Mouse (Mus musculus) right cerebral cortex, adult 2 months (tissue): ENCODE measurements around the gene Med11.
"Not testable (repeated sequence)": the region's sequence is repeated elsewhere in the genome, so short reads cannot be mapped to it uniquely, and the experiment has no call there.

ENCODE experiments used
- DNase-seq, 2 experiments: peaks; one replicate each; pipeline ENCODE4 v3.0.0; 2021 to 2022; ENCODE audit warnings: low spot score in 2 of 2

The Med11 gene

GRCm38 (mm10) chr11:70446756-70447155 is 5.0 kb upstream of the Med11 start:
- no peak for DNase-seq

GRCm38 (mm10) chr11:70447373-70447772 is 4.3 kb upstream of the Med11 start:
- DNase-seq, result no peak

- no peak for DNase-seq
Observed at GRCm38 (mm10) chr11:70450926-70451325, 793 bp upstream of the Med11 start.

GRCm38 (mm10) chr11:70453261-70454044 is 1.7 kb downstream of the Med11 start:
- DNase-seq, result no peak

- DNase-seq, result no peak
Observed at GRCm38 (mm10) chr11:70458688-70459600, 7.2 kb downstream of the Med11 start, which contains the start of gene Zmynd15. Gene Zmynd15 (plus strand): TSS chr11:70459433.

GRCm38 (mm10) chr11:70459601-70460101 is 7.9 kb downstream of the Med11 start, which contains the start of gene Cxcl16:
Gene Cxcl16 (minus strand): TSS chr11:70459984.
- DNase-seq, result no peak

GRCm38 (mm10) chr11:70463970-70464369 is 12.3 kb downstream of the Med11 start:
- DNase-seq, result no peak

- no peak for DNase-seq
Observed at GRCm38 (mm10) chr11:70465211-70465610, 13.5 kb downstream of the Med11 start.

- DNase-seq, result no peak
Observed at GRCm38 (mm10) chr11:70465824-70466223, 14.1 kb downstream of the Med11 start.

GRCm38 (mm10) chr11:70467902-70468619 is 16.3 kb downstream of the Med11 start:
- DNase-seq, result no peak

- no peak for DNase-seq
Observed at GRCm38 (mm10) chr11:70469764-70470163, 18.0 kb downstream of the Med11 start.

GRCm38 (mm10) chr11:70472716-70473115 is 21.0 kb downstream of the Med11 start:
- DNase-seq, result no peak

- DNase-seq, result not testable (repeated sequence)
Observed at GRCm38 (mm10) chr11:70473291-70473690, 21.6 kb downstream of the Med11 start.

- DNase-seq, result no peak
Observed at GRCm38 (mm10) chr11:70474872-70475534, 23.3 kb downstream of the Med11 start.

- no peak for DNase-seq
Observed at GRCm38 (mm10) chr11:70485498-70485897, 33.8 kb downstream of the Med11 start.

GRCm38 (mm10) chr11:70487816-70488215 is 36.1 kb downstream of the Med11 start:
- no peak for DNase-seq

- no peak for DNase-seq
Observed at GRCm38 (mm10) chr11:70489138-70489537, 37.4 kb downstream of the Med11 start.

GRCm38 (mm10) chr11:70489684-70490083 is 38.0 kb downstream of the Med11 start:
- DNase-seq, result no peak

- no peak for DNase-seq
Observed at GRCm38 (mm10) chr11:70499566-70500475, 48.1 kb downstream of the Med11 start.

GRCm38 (mm10) chr11:70500476-70500812 is 48.7 kb downstream of the Med11 start:
- DNase-seq, result no peak
